Mouse (Mus musculus): Measurements from ENCODE around the gene Snu13.

GRCm38 (mm10) chr15:82022535-82023088 is 24.8 kb downstream of the Snu13 start:
- TF ChIP-seq CTCF (IDR thresholded peaks at IDR 0.05; ENCODE audit: insufficient read depth, low read depth, low read length) (no peak), POLR2A (IDR thresholded peaks at IDR 0.05; ENCODE audit: insufficient read depth, low read depth, low read length) (no peak)
